ENCODE assay signal across 10 mouse cellular contexts in genomic region chr3:149190856-149191576, GRCm38 (mm10).
DNase-seq lines count a peak whose midpoint lies in the region; ATAC-seq and TF ChIP-seq lines count a peak whose summit lies in the region.
"Had no signal": no experiment of that assay in that cellular context is flagged by ENCODE, and none has a peak within 500 bp of the region (broad histone marks: within the 10 kb centered on the region; RNA-seq: fewer than 3 reads in every experiment).

No protein-coding gene starts in this region.

- 64% methylated on average over 19 of the region's 19 CpGs for WGBS in embryonic facial prominence, embryonic 12.5 days
- WGBS in embryonic facial prominence, embryonic 10.5 days = 75% methylated on average over 19 of the region's 19 CpGs
- WGBS in lung, postnatal 0 days = 67% methylated on average over 19 of the region's 19 CpGs
- WGBS in forebrain, embryonic 11.5 days = 31% methylated on average over 19 of the region's 19 CpGs
- WGBS in midbrain, embryonic 16.5 days = 20% methylated on average over 19 of the region's 19 CpGs
- 59% methylated on average over 19 of the region's 19 CpGs for WGBS in lung, adult 2 months

- ATAC-seq in embryonic facial prominence, embryonic 12.5 days (ENCODE audit: insufficient number of reproducible peaks, insufficient read depth, low FRiP score, low TSS enrichment) = 0 out of 2 replicates have a peak, but pooled peaks have one; percentile 15
- ATAC-seq in lung, postnatal 0 days = no peak
- ATAC-seq in forebrain, embryonic 11.5 days (replicated peaks; ENCODE audit: low FRiP score) = peak; percentile 78
- ATAC-seq in midbrain, embryonic 16.5 days = peak; percentile 70

- no peaks in the 10 kb centered on the region for H3K36me3 ChIP-seq in embryonic facial prominence, embryonic 12.5 days
- H3K36me3 ChIP-seq in embryonic facial prominence, embryonic 10.5 days (replicated peaks) = no peaks in the 10 kb centered on the region
- H3K36me3 ChIP-seq in lung, postnatal 0 days (ENCODE audit: insufficient read depth, low read length) = no peaks in the 10 kb centered on the region
- no peaks in the 10 kb centered on the region for H3K36me3 ChIP-seq in forebrain, embryonic 11.5 days (ENCODE audit: control insufficient read depth, insufficient read depth, low read length)
- no peaks in the 10 kb centered on the region for H3K36me3 ChIP-seq in midbrain, embryonic 16.5 days (ENCODE audit: control insufficient read depth, insufficient read depth, low read length)

- no peak for TF ChIP-seq CTCF in lung, postnatal 0 days (IDR thresholded peaks at IDR 0.05)
- no peak for TF ChIP-seq CTCF in lung, adult 2 months (IDR thresholded peaks at IDR 0.05; ENCODE audit: insufficient read depth, low read length)

- no peak overlapping the region for H3K9ac ChIP-seq in embryonic facial prominence, embryonic 12.5 days
- no peak overlapping the region for H3K9ac ChIP-seq in lung, postnatal 0 days (replicated peaks; ENCODE audit: low read depth)
- H3K9ac ChIP-seq in forebrain, embryonic 11.5 days (ENCODE audit: low read length) = no peak overlapping the region
- H3K9ac ChIP-seq in midbrain, embryonic 16.5 days (ENCODE audit: low read depth, low read length) = peak overlapping the region; percentile 17; the same call in 1 of the 2 replicates

- H3K4me3 ChIP-seq in embryonic facial prominence, embryonic 12.5 days = no peak overlapping the region
- H3K4me3 ChIP-seq in embryonic facial prominence, embryonic 10.5 days = no peak overlapping the region
- H3K4me3 ChIP-seq in lung, postnatal 0 days (ENCODE audit: low read depth, low read length) = no peak overlapping the region
- peak overlapping the region; percentile 4; the same call in 1 of the 2 replicates for H3K4me3 ChIP-seq in forebrain, embryonic 11.5 days (ENCODE audit: low read depth, low read length)
- H3K4me3 ChIP-seq in midbrain, embryonic 16.5 days (ENCODE audit: low read depth, low read length) = peak overlapping the region; percentile 34
- H3K4me3 ChIP-seq in lung, adult 2 months (replicated peaks; ENCODE audit: extremely low read depth, low read depth, low read length) = no peak overlapping the region

- no peak for TF ChIP-seq POLR2A in lung, adult 2 months (IDR thresholded peaks at IDR 0.05; ENCODE audit: borderline replicate concordance, extremely low read depth, low read depth, low read length)

- H3K4me1 ChIP-seq in embryonic facial prominence, embryonic 12.5 days = peaks cover 7% of the 10 kb centered on the region; the same call in 1 of the 2 replicates
- peaks cover 18% of the 10 kb centered on the region for H3K4me1 ChIP-seq in embryonic facial prominence, embryonic 10.5 days
- H3K4me1 ChIP-seq in lung, postnatal 0 days (ENCODE audit: insufficient read depth, low read depth, low read length) = no peaks in the 10 kb centered on the region
- peaks cover 2% of the 10 kb centered on the region; the same call in 1 of the 2 replicates for H3K4me1 ChIP-seq in forebrain, embryonic 11.5 days (replicated peaks; ENCODE audit: control insufficient read depth, insufficient read depth, low read length)
- peaks cover 3% of the 10 kb centered on the region; the same call in 1 of the 2 replicates for H3K4me1 ChIP-seq in midbrain, embryonic 16.5 days (ENCODE audit: control insufficient read depth, insufficient read depth, low read length)
- no peaks in the 10 kb centered on the region for H3K4me1 ChIP-seq in lung, adult 2 months (ENCODE audit: control insufficient read depth, insufficient read depth, low read length)

- H3K9me3 ChIP-seq in embryonic facial prominence, embryonic 12.5 days = no peaks in the 10 kb centered on the region
- no peaks in the 10 kb centered on the region for H3K9me3 ChIP-seq in embryonic facial prominence, embryonic 10.5 days
- H3K9me3 ChIP-seq in lung, postnatal 0 days (ENCODE audit: low read length) = no peaks in the 10 kb centered on the region
- H3K9me3 ChIP-seq in forebrain, embryonic 11.5 days (ENCODE audit: control insufficient read depth, low read length) = no peaks in the 10 kb centered on the region
- H3K9me3 ChIP-seq in midbrain, embryonic 16.5 days (replicated peaks; ENCODE audit: control insufficient read depth, low read length, poor library complexity, severe bottlenecking) = no peaks in the 10 kb centered on the region

- H3K4me2 ChIP-seq in embryonic facial prominence, embryonic 12.5 days (replicated peaks) = no peak overlapping the region
- H3K4me2 ChIP-seq in lung, postnatal 0 days (replicated peaks; ENCODE audit: low read depth, low read length) = peak overlapping the region; percentile 14; the same call in 1 of the 2 replicates
- peak overlapping the region; percentile 39 for H3K4me2 ChIP-seq in forebrain, embryonic 11.5 days (ENCODE audit: low read depth, low read length, severe bottlenecking)
- peak overlapping the region; percentile 60 for H3K4me2 ChIP-seq in midbrain, embryonic 16.5 days (ENCODE audit: low read length)

- TF ChIP-seq EP300 in lung, postnatal 0 days (IDR thresholded peaks at IDR 0.05) = no peak

- no peak for DNase-seq in embryonic facial prominence, embryonic 10.5 days (ENCODE audit: low spot score)
- DNase-seq in lung, postnatal 0 days (ENCODE audit: low spot score) = no peak
- no peak for DNase-seq in lung, postnatal 4 days
- no peak for DNase-seq in forebrain, embryonic 11.5 days (ENCODE audit: low spot score)
- no peak for DNase-seq in lung, adult 2 months
- DNase-seq in B cell, adult 2 months = no peak
- DNase-seq: gastrocnemius, postnatal 36 days; kidney, postnatal 14 days had no signal

- H3K27ac ChIP-seq in embryonic facial prominence, embryonic 12.5 days = no peak overlapping the region
- H3K27ac ChIP-seq in embryonic facial prominence, embryonic 10.5 days (replicated peaks) = no peak overlapping the region
- no peak overlapping the region for H3K27ac ChIP-seq in lung, postnatal 0 days (ENCODE audit: low read length)
- peak overlapping the region; percentile 54 for H3K27ac ChIP-seq in forebrain, embryonic 11.5 days (ENCODE audit: low read depth, low read length)
- H3K27ac ChIP-seq in midbrain, embryonic 16.5 days (ENCODE audit: low read length) = peak overlapping the region; percentile 26; the same call in 1 of the 2 replicates

- H3K27me3 ChIP-seq in embryonic facial prominence, embryonic 12.5 days = no peaks in the 10 kb centered on the region
- no peaks in the 10 kb centered on the region for H3K27me3 ChIP-seq in embryonic facial prominence, embryonic 10.5 days (replicated peaks; ENCODE audit: low read depth, poor library complexity, severe bottlenecking)
- no peaks in the 10 kb centered on the region for H3K27me3 ChIP-seq in lung, postnatal 0 days (replicated peaks; ENCODE audit: insufficient read depth, low read length)
- H3K27me3 ChIP-seq in forebrain, embryonic 11.5 days (ENCODE audit: control insufficient read depth, insufficient read depth, low read length) = no peaks in the 10 kb centered on the region
- H3K27me3 ChIP-seq in midbrain, embryonic 16.5 days (ENCODE audit: control insufficient read depth, insufficient read depth, low read depth, low read length) = no peaks in the 10 kb centered on the region

Comparison
In these comparisons a context has a peak if more than half of its experiments do, and no peak if none do; other contexts are left out.
1. H3K27ac ChIP-seq: peak in forebrain, embryonic 11.5 days (single experiment) and midbrain, embryonic 16.5 days (single experiment); none in embryonic facial prominence, embryonic 12.5 days (single experiment), embryonic facial prominence, embryonic 10.5 days (single experiment) and lung, postnatal 0 days (single experiment).
2. H3K4me3 ChIP-seq: peak in forebrain, embryonic 11.5 days (single experiment) and midbrain, embryonic 16.5 days (single experiment); none in embryonic facial prominence, embryonic 12.5 days (single experiment), embryonic facial prominence, embryonic 10.5 days (single experiment), lung, postnatal 0 days (single experiment) and lung, adult 2 months (single experiment).